Mouse (Mus musculus): Measurements from ENCODE around the gene Fer1l4.
A peak's percentile ranks its signal among the peaks of the same experiment; 100 is the strongest.

Gene Fer1l4

DNA sequence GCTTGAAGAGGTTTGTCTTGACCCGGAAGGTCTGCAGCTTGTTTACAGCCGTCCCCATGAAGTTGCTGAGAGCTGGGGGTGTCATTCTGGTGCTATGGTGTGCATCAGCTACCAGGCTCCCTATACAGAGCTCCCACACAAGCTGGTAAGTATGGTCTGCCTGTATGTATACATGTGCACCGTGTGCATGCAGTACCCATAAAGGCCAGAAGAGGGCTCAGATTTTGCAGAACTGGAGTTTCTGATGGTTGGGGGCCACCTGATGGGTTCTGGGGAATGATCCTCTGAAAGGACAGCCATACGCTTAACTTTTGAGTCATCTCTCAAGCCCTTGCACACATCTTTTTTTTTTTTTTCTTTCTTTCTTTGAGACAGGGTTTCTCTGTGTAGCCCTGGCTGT is 47.4 kb downstream of the Fer1l4 start:
- DNase-seq = no peak

GRCm38 (mm10) chr2:155991863-155992321 is 60.9 kb downstream of the Fer1l4 start:
- peak; percentile 55 for DNase-seq

DNA sequence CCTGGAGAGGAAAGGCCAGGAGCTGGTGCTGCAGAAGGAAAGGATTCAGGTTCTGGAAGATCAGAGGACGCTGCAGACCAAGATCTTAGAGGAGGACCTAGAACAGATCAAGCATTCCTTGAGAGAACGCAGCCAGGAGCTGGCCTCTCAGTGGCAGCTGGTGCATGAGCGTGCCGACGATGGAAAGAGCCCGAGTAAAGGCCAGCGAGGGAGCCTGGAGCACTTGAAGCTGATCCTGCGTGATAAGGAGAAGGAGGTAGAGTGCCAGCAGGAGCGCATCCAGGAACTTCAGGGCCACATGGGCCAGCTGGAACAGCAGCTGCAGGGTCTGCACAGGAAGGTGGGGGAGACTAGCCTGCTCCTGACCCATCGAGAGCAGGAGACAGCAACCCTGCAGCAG is 61.6 kb downstream of the Fer1l4 start:
- DNase-seq = no peak

DNA sequence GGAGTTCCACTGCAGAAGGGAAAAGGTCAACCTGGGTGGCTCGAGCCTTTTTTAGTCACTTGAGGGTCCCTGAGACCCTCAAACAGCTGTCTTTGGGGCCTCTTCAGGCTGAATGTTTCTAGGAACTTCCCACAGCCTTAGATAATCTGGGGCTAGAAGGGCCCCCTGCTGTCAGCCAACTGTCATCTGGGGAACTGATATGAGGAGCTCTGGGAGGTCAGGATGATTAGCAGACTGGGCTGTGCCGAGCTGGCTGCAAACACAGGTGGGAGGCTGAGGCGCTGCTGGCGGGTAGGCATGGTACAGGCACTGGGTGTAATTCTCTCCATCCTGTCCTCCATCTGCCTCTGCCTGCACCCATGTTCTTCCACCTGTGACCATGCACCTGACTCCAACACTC is 63.7 kb downstream of the Fer1l4 start:
- no peak for DNase-seq

- DNase-seq = no peak
These were observed 65.6 kb downstream of the Fer1l4 start for GRCm38 (mm10) chr2:155987131-155987530.

GRCm38 (mm10) chr2:155985776-155986175 is 67.0 kb downstream of the Fer1l4 start:
- DNase-seq = no peak

GRCm38 (mm10) chr2:155979328-155979991 is 73.3 kb downstream of the Fer1l4 start:
- DNase-seq = no peak

- peak; percentile 25 for DNase-seq
These were observed 78.5 kb downstream of the Fer1l4 start for GRCm38 (mm10) chr2:155974087-155974731.

DNA sequence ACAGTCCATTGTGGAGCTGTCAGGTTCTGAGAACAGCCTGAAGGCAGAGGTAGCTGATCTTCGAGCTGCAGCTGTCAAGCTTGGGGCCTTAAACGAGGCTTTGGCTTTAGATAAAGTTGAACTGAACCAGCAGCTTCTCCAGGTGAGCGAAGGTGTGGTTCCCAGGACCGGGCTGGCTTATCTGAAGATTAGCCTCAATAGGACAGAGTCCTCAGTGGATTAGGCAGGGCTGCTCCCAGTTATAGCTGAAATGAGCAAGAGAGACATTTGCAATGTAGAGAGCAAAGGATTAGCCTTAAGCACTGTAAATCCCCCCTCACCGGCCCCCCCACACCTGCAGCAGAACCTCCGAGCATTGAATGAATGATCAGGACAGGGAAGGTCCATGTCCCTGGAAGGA is 79.4 kb downstream of the Fer1l4 start:
- no peak for DNase-seq

All from right cerebral cortex, adult 18-20 months (tissue).